Mouse (Mus musculus) forebrain, embryonic 16.5 days (tissue): Measurements from ENCODE around the gene Fam181b. TPM values are rescaled to one million over a fixed set of nuclear protein-coding genes. Genes with fewer than 3 reads are reported as not detected.

Experiments
- ATAC-seq: fragments of 200-750 bp; cut with Nextera tagmentation; 2 replicates; pipeline ENCODE4 v1.8.0; 2017; ENCODE audit warnings: mild to moderate bottlenecking, moderate library complexity
- H3K27ac ChIP-seq: fragments of 300-500 bp; sonication (generic); 2 replicates; pipeline ENCODE4 v1.5.1; 2014; ENCODE audit warnings: low read length, control low read depth
- H3K27me3 ChIP-seq: fragments of 300-500 bp; sonication (generic); replicated peaks from 2 replicates; pipeline ENCODE4 v1.6.1; 2014; ENCODE audit warnings: low read length; ENCODE audit not compliant: control insufficient read depth, insufficient read depth
- H3K36me3 ChIP-seq: fragments of 300-500 bp; sonication (generic); 2 replicates; pipeline ENCODE4 v1.6.1; 2014; ENCODE audit not compliant: control insufficient read depth, insufficient read depth
- H3K4me1 ChIP-seq: fragments of 300-500 bp; sonication (generic); replicated peaks from 2 replicates; pipeline ENCODE4 v1.6.1; 2014; ENCODE audit warnings: low read length; ENCODE audit not compliant: control insufficient read depth, insufficient read depth
- H3K4me2 ChIP-seq: fragments of 300-500 bp; sonication (generic); 2 replicates; pipeline ENCODE4 v1.6.1; 2014; ENCODE audit warnings: mild to moderate bottlenecking, low read length, control low read depth
- H3K4me3 ChIP-seq: fragments of 300-500 bp; sonication (generic); replicated peaks from 2 replicates; pipeline ENCODE4 v1.5.1; 2014; ENCODE audit warnings: mild to moderate bottlenecking, low read length, control low read depth
- H3K9ac ChIP-seq: fragments of 300-500 bp; sonication (generic); replicated peaks from 2 replicates; pipeline ENCODE4 v1.6.1; 2014; ENCODE audit warnings: low read depth, low read length, control low read depth
- H3K9me3 ChIP-seq: fragments of 300-500 bp; sonication (generic); 2 replicates; pipeline ENCODE4 v1.6.1; 2016; ENCODE audit warnings: low read length; ENCODE audit not compliant: control insufficient read depth
- WGBS: fragments of 180-500 bp; shearing (Covaris S2); extraction: QIAGEN DNeasy Blood & Tissue Kit; methylation state at CpG from one replicate; pipeline ENCODE4 v1.1.7; 2014; 5-methylcytosine and 5-hydroxymethylcytosine counted together
- polyA plus RNA-seq: library from polyadenylated mRNA; unstranded; fragments of >200 nt; fragmentation: Nextera tagmentation; extraction: Ambion mirVana; gene quantifications from 2 replicates; pipeline ENCODE4 v1.2.1, GENCODE M21; 2015

Gene Fam181b
- polyA plus RNA-seq, 1 experiment from 2014 or later: 23.6 TPM

- Histone ChIP-seq H3K9me3 (no peaks in the 10 kb centered on the region), H3K27ac (no peak overlapping the region), H3K9ac (no peak overlapping the region), H3K4me3 (no peak overlapping the region), H3K27me3 (no peaks in the 10 kb centered on the region), H3K4me2 (no peak overlapping the region), H3K36me3 (no peaks in the 10 kb centered on the region), H3K4me1 (peaks cover 5% of the 10 kb centered on the region)
- 12% methylated on average over 7 of the region's 7 CpGs for WGBS
- peak; percentile 72 for ATAC-seq
Measured at GRCm38 (mm10) chr7:93067464-93068015, 12.1 kb upstream of the Fam181b start.

- peaks cover 11% of the 10 kb centered on the region; the same call in 1 of the 2 replicates for H3K4me1 ChIP-seq
- H3K27ac ChIP-seq: no peak overlapping the region
- H3K9me3 ChIP-seq: no peaks in the 10 kb centered on the region
- no peak overlapping the region for H3K9ac ChIP-seq
- H3K4me2 ChIP-seq: no peak overlapping the region
- H3K36me3 ChIP-seq: no peaks in the 10 kb centered on the region
- WGBS: 3% methylated on average over 6 of the region's 6 CpGs
- no peaks in the 10 kb centered on the region for H3K27me3 ChIP-seq
- ATAC-seq: no peak
- no peak overlapping the region for H3K4me3 ChIP-seq
Measured at GRCm38 (mm10) chr7:93076435-93076960, 3.2 kb upstream of the Fam181b start.

GRCm38 (mm10) chr7:93079420-93079784 is 263 bp upstream of the Fam181b start:
- Histone ChIP-seq H3K4me1 (peaks cover 19% of the 10 kb centered on the region), H3K4me2 (peak overlapping the region; percentile 79), H3K4me3 (peak overlapping the region; percentile 86), H3K9me3 (no peaks in the 10 kb centered on the region), H3K9ac (peak overlapping the region; percentile 87), H3K36me3 (no peaks in the 10 kb centered on the region), H3K27ac (no peak overlapping the region), H3K27me3 (no peaks in the 10 kb centered on the region)
- no peak; the same call in 1 of the 2 replicates for ATAC-seq
- WGBS: 10% methylated on average over 7 of the region's 7 CpGs

GRCm38 (mm10) chr7:93080731-93081430 is 1.2 kb downstream of the Fam181b start:
- Histone ChIP-seq H3K9me3 (no peaks in the 10 kb centered on the region), H3K9ac (peak overlapping the region; percentile 87), H3K36me3 (no peaks in the 10 kb centered on the region), H3K4me2 (peak overlapping the region; percentile 79), H3K27ac (peak overlapping the region; percentile 78; the same call in 1 of the 2 replicates), H3K4me3 (peak overlapping the region; percentile 86), H3K27me3 (no peaks in the 10 kb centered on the region), H3K4me1 (peaks cover 19% of the 10 kb centered on the region)
- peak; percentile 21 for ATAC-seq
- under 1% methylated on average over 45 of the region's 45 CpGs for WGBS

GRCm38 (mm10) chr7:93093371-93094058 is 13.8 kb downstream of the Fam181b start:
- H3K4me1 ChIP-seq: peaks cover 17% of the 10 kb centered on the region
- peak overlapping the region; percentile 44 for H3K4me2 ChIP-seq
- WGBS: under 1% methylated on average over 11 of the region's 11 CpGs
- no peaks in the 10 kb centered on the region for H3K9me3 ChIP-seq
- no peaks in the 10 kb centered on the region for H3K36me3 ChIP-seq
- ATAC-seq: peak; percentile 90
- peak overlapping the region; percentile 1; the same call in 1 of the 2 replicates for H3K4me3 ChIP-seq
- peak overlapping the region; percentile 34 for H3K9ac ChIP-seq
- H3K27ac ChIP-seq: peak overlapping the region; percentile 68
- peaks cover 6% of the 10 kb centered on the region; the same call in 1 of the 2 replicates for H3K27me3 ChIP-seq

GRCm38 (mm10) chr7:93095511-93095910 is 15.8 kb downstream of the Fam181b start:
- H3K27ac ChIP-seq: no peak overlapping the region
- peaks cover 6% of the 10 kb centered on the region; the same call in 1 of the 2 replicates for H3K27me3 ChIP-seq
- peak overlapping the region; percentile 30 for H3K4me3 ChIP-seq

GRCm38 (mm10) chr7:93104776-93105340 is 25.2 kb downstream of the Fam181b start:
- no peak overlapping the region for H3K9ac ChIP-seq
- H3K4me2 ChIP-seq: no peak overlapping the region
- no peak overlapping the region for H3K4me3 ChIP-seq
- WGBS: 76% methylated on average over 2 of the region's 2 CpGs
- no peaks in the 10 kb centered on the region for H3K9me3 ChIP-seq
- no peaks in the 10 kb centered on the region for H3K36me3 ChIP-seq
- no peak for ATAC-seq
- H3K4me1 ChIP-seq: no peaks in the 10 kb centered on the region
- H3K27me3 ChIP-seq: no peaks in the 10 kb centered on the region
- H3K27ac ChIP-seq: no peak overlapping the region

More at GRCm38 (mm10) chr7:93095511-93095910, 15.8 kb downstream of the Fam181b start:
- H3K9me3 ChIP-seq: no peaks in the 10 kb centered on the region
- peak; percentile 74 for ATAC-seq
- no peaks in the 10 kb centered on the region for H3K36me3 ChIP-seq
- peak overlapping the region; percentile 49 for H3K4me2 ChIP-seq
- 3% methylated on average over 8 of the region's 8 CpGs for WGBS
- no peak overlapping the region; the same call in 1 of the 2 replicates for H3K9ac ChIP-seq
- H3K4me1 ChIP-seq: peaks cover 17% of the 10 kb centered on the region

GRCm38 (mm10) chr7:93110370-93110965 is 30.8 kb downstream of the Fam181b start:
- 57% methylated on average over 2 of the region's 2 CpGs for WGBS
- H3K4me3 ChIP-seq: no peak overlapping the region
- H3K27me3 ChIP-seq: no peaks in the 10 kb centered on the region
- no peak overlapping the region for H3K4me2 ChIP-seq
- no peak overlapping the region for H3K27ac ChIP-seq
- H3K4me1 ChIP-seq: no peaks in the 10 kb centered on the region
- H3K9me3 ChIP-seq: no peaks in the 10 kb centered on the region
- H3K36me3 ChIP-seq: no peaks in the 10 kb centered on the region
- no peak overlapping the region for H3K9ac ChIP-seq
- ATAC-seq: peak; percentile 20; the same call in 1 of the 2 replicates
